Mouse (Mus musculus) testis, adult 2 months (tissue): Measurements from ENCODE around the gene Foxd1.

Experiments
- CTCF ChIP-seq: fragments of 200-500 bp; IDR thresholded peaks from 2 replicates; pipeline ENCODE4 v1.5.1; 2012; ENCODE audit warnings: low read depth, mild to moderate bottlenecking, inconsistent platforms, low read length, moderate library complexity; ENCODE audit not compliant: control insufficient read depth, insufficient read depth, insufficient replicate concordance
- POLR2A ChIP-seq: fragments of 200-500 bp; IDR thresholded peaks from 2 replicates; pipeline ENCODE4 v1.6.1; 2012; ENCODE audit warnings: low read depth, mild to moderate bottlenecking, inconsistent platforms, low read length, moderate library complexity; ENCODE audit not compliant: control insufficient read depth

DNA sequence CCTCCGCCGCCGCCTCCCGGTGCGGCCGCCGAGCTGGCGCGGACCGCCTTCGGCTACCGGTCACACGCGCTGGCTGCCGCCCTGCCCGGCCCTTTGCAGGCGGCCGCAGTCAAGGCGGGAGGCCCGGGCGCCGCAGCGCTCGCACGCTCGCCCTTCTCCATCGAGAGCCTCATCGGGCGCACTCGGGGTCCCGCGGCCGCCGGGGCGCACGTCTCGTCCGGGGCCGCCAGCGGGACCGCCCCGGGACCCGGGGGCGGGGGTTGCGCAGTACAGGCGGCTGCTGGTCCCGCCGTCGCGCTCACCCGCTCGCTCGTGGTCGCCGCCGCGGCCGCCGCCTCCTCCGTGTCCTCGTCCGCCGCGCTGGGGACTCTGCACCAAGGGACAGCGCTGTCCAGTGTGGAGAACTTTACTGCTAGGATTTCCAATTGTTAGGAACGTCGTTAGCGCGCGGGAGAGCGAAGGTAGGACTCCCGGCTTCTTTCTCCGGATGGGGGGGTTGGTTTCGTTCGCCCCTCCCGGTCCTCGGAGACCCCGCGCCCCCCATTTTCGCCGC, 1.6 kb downstream of the Foxd1 start:
- no peak for TF ChIP-seq POLR2A
- no peak for TF ChIP-seq CTCF
